Mouse (Mus musculus) kidney, postnatal 25 days (tissue): ENCODE results near the gene Gabpb2.
A peak's percentile ranks its signal among the peaks of the same experiment; 100 is the strongest.

Experiments used
- DNase-seq, 2 experiments: peaks; one replicate each; pipeline ENCODE4 v3.0.0; 2021; ENCODE audit warnings: mixed read lengths in 2 of 2

Gene Gabpb2

DNA sequence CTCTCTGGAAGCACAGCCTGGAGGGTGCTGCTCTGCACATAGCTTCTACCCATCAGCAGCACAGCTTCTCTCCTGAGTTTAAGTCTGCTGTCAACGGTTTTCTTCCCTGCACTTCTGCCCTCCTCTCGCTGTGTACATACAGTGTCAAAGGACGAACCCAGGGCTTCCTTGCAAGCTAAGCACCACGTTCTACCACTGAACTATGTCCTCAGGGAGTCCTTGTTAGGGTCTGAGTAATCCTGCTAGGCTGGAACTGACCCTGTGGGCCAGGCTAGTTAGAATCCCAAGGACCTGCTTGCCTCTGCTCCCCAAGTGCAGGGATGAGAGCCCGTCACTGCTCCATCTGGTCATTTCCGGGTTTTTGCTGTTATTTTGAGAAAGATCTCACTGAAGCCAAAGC, 30.8 kb downstream of the Gabpb2 start:
- DNase-seq = no peak

DNA sequence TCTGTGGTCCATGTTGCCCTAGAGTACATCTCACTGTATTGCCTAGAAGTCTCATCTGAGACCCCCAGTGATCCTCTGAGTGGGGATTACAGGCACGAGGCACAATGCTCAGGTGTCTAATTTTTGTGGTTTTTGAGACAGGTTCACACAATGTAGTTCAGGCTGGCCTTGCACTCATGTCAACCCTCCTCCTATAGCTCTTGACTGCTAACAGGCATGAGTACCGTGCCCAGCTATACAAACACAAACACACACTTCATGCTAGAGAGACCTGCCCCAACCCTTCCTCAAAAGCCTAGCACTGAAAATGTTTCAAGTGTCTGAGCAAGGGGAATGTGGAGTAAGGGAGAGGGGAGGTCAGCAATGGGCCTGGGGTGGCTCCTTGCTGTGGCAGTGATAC, 31.6 kb downstream of the Gabpb2 start:
- DNase-seq = no peak

DNA sequence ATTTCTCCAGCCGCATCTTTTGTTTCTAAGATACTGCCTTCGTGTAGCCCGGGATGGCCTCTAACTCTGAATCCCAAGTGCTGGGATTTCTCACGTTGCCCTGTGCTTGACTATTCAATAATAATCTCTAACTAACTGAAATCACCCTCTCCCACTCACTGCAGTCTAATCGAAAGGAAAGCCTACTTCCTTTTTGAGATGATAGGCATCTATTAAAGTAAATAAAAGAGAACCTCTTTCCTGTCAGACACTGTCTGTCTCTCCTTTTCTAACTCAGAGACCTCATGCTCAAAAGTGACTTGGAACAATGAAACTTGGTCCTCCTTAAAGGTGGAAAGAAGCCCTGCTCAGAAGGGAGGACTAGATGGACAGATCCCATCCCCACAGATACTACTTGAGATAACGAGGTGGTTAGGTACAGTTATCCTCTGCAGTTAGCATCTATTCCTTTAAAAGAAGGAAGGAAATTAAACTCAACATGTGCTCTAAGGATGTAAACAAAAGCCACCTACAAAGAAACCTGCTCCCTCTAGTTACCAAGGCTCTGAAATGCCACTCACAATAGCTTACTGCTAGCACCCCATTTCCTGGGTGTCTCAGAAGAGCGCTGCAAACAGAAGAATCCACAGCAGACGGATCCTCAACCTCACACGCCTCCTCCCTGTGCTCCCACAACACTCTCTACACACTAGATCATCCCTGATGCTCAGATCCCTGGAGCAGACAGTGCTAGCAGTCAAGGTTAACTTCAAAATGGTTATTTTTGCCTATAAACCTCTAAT, 32.7 kb downstream of the Gabpb2 start:
- no peak for DNase-seq

DNA sequence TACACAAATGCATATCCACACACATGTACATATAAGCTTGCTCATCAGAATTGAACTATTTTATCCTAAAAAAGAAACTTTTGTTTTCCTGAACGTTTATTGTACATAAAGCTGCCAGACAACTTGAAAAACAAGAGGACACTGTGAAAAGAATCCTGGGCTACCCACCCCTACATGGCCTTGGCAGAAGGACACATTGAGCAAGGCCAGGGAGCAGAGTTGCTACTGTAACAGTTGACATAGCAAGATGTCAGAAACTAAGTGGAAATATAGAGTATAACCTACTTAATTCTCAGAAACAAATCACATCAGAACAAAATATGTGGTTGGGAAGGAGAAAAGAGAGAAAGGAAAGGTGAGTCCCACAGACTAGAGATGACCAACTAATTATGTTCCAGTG, 35.9 kb downstream of the Gabpb2 start:
- no peak for DNase-seq

DNA sequence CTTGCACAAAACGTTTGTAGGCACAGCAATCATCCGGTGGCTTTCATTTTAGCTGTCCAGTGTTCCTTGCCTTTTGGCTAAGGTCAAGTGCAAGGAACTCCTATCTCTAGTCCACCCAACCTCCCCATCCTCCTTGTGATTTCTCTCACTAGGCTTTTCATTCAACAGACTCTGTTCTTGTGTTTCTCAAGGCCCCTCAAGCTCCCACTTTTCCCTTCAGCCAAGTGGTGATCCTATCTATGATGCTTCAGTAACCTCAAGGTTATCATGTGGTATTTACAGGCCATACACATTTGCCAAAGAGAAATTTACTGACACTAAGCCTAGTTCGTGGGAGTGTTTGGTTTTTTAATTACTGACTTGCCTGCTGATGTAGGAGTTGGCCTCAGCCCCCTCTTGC, 37.8 kb downstream of the Gabpb2 start:
- DNase-seq = no peak

DNA sequence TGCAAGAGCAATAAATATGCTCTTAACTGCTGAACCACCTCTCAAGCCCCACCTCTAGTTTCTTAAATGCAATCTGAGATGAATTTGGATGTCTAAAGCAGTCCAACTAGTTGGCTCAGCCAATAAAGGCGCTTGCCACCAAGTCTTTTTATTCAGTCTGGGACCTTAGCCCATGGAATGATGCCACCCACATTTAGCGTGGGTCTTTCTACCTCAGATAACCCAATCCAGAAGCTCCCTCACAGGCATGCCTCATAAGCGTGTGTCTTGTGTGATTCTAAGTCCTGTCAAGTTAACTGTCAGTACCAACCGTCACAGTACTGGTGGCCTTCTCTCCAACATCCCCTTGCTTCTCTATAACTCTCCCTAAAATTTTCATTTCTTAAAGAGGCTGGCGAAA, 38.8 kb downstream of the Gabpb2 start:
- DNase-seq = no peak

DNA sequence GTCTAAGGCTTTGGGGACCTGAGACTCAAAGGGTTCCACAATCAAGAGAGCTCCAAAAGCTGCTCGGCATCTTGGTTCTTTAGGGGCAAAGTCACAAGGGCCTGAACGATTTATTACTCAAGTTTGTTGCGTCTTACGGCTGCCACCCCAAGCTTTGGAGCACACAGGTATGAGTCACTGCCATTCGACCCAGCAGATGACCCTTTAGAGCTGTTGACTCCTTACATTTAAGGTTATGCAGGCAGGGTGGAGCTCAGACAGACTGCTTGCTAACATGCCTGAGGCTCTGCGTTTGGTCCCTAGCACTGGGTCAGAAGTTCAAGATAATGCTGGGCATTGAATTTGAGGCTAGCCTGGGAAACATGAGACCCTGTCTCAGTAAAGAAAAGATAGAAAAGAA, 40.1 kb downstream of the Gabpb2 start:
- DNase-seq = peak in 1 of 2 experiments; percentile 21

DNA sequence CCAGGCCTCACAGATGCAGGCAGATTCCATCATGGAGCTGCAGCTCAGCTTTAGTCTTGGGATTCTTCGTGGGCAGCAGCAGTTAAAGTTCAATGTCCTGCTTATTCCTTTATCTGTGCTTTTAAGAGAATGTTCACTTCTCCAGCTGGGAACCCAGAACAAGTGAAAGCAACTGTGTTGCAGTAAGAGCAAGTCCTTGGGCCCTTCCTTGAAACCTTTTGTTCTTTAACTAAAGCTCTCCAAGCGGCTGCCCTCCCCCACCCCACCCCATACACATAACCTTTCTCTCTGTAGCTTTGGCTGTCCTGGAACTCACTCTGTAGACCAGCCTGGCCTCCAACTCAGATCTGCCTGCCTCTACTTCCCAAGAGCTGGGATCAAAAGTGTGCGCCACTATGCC, 41.2 kb downstream of the Gabpb2 start:
- DNase-seq = no peak

DNA sequence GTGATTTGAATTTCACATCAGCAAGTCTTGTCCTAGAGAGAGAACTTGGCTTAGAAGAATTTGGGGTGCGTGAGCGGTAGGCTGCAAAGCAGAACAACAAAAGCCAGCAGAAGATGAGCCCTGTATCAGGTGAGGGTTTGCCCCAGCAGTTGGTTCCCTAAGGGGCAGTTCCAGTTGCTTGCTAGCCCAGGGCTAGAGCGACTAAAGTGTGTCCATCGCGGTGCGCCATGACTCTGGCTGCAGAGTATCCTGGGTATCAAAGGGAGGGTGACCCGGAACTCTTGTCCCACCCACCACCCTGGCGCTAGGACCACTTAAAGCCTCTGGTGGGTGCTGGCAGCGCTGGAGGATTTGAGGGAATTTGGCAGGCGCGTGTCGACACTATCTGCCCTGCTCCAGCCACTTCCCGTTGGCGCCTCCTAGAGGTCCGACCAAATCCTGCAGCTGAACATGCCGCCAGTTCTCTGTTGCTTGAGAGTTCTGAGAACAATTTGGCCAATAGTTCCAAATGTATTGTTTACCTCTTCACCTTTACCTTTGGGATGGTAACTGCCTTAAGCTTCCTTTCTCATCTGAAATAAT, 43.6 kb downstream of the Gabpb2 start:
- DNase-seq = peak; percentile 89 to 92

DNA sequence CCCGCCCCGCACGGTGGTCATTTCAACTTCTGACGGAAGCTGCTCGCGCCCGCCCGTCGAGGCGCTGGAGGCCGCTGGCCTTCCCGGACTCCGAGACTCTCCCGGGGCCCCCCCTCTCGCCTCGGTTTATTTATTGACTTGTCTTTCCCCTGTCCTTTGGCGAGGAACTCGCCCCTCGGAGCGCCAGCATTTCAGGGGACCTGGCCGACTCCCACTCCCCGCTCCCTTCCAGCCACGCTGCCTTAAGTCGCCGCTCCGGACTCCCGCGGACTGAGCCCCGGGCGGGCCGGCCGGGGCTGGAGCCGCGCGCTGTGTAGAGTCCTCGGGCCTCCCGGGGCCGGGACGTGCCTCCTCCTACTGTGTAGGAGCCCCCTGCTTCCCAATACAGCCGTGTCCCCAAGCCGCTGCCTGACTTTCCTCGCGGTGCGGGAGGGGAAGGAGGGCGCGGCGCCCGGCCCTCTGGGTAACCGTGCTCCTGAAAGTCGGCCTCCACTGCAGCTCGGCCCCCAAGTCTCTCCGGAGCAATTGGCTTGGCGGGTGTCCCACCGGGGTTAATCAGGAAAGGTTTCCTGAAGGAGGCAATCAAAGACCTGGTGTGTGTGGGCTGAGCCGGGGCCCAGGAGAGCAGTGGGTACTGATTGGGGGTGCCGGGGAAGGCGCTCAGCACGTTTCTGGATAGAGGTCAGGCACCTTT, 44.3 kb downstream of the Gabpb2 start:
- peak; percentile 40 to 69 for DNase-seq

DNA sequence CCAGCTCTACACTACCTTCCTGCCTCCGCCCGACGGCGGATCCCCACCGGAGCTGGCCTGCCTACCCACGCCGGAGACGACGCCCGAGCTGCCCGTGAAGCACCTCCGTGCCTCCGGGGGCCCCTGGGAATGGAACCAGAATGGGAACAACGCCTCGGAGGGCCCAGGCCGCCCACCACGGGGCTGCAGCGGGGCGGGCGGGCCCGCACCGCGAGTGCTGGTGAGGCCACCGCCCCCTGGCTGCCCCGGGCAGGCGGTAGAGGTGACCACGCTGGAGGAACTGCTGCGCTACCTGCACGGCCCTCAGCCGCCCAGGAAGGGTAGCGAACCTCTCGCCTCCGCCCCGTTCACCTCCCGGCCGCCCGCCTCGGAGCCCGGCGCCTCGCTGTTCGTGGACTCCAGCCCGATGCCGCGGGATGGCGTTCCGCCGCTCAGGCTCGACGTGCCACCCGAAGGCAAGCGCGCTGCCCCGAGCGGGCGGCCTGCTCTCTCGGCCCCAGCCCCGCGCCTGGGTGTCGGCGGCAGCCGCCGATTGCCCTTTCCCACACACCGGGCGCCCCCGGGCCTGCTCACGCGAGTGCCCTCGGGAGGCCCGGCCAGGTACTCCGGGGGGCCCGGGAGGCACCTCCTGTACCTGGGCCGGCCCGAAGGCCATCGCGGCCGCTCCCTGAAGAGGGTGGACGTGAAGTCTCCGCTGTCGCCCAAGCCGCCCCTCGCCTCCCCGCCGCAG, 45.0 kb downstream of the Gabpb2 start:
- DNase-seq = peak in 1 of 2 experiments; percentile 49

DNA sequence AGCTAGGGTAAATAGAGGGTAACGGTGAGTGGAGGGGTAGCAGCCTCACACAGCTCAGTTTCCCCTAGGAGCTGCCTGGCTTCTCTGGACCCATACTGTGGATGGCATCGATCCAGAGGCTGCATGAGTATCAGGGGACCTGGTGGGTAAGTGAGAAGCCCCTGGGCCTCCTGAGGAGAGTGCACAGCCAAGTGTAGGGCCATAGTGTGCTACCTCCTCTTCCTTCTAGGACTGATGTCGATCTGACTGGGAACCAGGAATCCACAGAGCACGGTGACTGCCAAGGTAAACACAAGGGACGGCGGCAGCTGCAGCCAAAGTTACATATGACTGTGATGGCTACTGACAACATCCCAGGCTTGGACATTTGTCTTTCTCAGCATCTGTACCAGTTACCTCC, 46.6 kb downstream of the Gabpb2 start:
- no peak for DNase-seq

DNA sequence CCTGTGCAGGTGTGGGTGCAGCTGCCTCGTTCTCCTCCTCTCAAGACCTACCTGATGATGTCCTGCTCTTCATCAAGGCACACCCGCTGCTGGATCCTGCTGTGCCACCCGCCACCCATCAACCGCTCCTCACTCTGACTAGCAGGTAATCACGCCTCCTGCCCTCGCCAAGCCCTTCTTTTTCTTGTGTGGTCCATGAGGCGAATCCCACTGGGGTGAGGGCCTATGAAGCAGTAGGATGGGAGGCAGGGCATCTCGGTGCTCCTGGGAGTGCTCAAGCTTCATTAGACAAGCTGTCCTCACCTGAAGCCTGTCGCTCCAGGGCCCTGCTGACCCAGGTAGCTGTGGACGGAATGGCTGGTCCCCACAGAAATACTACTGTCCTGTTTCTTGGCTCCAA, 47.7 kb downstream of the Gabpb2 start:
- DNase-seq = no peak

DNA sequence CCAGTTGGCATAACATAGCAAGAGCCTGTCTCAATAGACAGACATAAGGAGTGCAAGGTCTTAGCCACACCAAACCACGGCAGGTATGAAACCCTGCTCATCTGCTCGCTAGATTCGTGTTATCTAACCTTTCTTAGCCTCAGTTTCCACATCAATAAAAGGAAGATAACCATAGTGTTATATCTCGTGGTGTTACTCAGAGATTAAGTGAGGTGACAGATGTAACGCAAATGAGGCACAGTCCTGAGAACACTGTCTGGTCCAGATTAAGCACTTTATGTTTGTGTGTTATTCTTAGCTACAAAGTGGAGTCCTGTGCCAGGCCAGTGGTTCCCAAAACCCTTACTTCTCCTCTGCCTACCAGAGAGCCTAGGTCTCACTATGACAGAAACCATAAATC, 52.9 kb downstream of the Gabpb2 start:
- no peak for DNase-seq

DNA sequence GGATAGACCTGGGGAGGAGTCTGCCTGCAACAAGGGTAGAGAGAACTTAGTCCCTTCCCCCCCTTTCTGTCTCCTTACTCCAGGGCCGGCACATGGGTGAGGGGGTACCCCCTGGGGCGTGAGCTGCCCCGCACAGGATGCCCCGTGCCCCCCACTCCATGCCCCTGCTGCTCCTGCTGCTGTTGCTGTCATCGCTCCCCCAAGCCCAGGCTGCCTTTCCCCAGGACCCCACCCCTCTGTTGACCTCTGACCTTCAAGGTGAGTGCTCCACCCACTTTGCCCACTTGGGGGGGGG, 53.5 kb downstream of the Gabpb2 start:
- no peak for DNase-seq

DNA sequence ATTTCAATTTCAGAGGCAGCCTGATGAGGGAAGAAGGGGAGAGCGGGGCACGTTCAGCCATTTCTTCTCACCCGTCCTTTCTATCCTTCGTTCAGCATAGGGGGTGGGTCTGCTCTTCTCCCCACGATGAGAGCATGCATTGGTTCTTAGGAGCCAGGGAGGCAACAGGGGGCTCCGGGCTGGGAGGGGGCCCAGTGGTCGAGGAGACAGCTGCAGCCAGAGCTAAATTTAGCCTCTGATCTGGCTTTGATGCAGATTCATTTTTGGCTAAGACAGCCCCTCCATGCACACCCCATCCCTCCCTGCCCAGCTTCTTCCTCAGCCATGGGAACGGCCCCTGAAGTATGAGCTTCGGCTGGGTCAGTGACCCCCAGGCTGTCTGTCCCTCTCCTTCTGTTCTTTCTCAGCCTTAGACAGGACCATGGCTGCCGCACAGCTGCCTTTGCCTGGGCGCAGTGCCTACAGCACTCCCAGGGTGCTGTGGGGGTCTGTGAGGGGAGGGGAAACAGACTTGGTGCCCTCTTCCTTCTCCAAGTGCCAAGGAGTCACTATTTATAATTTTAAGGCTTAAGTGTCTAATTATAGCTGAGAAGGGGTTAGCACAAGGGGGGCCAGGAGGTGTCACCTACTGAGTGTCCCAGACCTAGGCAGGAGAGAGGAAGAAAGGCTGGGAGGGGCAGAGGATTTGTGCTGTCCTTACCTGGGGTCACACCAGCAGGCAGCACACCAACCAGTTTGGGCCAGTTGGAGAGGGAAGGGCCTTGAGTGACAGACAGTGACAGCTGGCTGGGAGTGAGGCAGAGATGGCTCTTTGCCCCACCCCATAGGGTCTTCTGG, 54.1 kb downstream of the Gabpb2 start:
- no peak for DNase-seq

DNA sequence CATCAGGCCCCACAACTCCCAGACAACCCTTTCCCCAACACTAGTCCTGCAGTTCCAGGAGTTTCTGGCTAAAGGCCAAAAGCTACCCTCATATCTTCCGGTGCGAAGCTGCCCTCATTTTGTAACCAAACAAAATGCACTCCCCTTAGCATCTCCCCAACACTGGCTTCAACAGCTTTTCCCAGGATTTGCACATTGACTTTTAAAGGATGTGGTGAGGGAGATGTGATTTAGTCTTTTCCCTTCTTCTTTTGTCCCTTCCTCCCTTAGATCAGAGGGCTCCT, 55.4 kb downstream of the Gabpb2 start:
- DNase-seq = no peak

DNA sequence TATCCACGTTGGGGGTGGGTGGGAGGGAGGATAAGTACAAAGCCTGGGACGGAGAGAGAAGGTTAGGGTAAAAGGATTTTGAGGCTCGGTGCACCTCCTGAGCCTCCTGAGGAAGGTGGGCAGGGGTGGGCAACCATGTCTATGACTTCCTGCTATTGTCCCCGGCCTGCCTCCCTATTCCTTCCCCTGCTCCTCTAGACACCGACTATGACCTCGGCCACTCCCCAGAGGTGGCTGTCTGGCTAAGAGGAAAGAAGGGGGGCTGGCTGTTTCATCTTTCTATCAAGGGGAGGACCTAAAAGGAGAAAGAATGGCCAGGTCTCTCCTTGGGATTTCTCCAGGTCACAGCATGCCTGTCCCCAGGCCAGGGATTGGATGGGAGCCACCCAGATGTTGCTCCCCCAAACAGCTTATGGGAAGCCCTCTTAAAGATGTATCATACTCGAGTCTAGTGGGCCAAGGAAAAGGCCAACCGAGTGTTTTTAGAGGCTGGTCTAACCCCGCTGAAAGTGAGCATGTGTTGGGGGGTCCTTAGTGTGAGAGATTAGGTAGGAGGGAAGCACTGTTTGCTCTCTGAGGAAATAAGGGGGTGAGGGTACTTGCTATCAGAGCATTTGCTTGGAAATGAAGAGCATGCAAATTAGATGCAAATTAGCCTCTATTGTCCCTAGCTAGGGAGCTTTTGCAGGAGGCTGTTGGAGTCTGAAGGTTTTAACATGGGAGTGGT, 55.9 kb downstream of the Gabpb2 start:
- no peak for DNase-seq

DNA sequence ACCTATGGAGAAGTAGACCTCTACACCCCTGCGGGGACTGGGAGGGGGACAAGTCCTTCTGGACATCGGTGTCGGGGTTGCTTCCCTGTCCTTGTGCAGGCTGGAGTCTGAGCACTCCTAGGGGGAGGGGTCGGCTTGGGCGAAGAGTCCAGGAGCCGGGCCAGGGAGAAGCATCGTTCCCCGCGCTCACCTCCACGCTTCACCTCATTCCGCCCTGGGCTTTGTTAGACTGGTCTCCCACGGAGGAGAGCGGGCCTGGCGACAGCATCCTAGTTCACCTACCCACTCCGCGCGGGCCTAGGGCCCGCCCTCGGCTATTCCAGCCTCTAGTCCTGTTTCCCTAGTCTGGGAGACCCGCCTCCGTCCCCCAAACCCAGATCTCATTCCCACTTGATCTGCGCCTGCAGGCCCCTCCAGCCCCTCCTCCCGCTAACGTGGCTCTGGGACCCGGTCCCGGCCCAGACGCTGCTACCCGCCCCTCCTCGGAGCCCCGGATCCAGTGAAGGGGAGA, 56.6 kb downstream of the Gabpb2 start:
- DNase-seq = no peak

DNA sequence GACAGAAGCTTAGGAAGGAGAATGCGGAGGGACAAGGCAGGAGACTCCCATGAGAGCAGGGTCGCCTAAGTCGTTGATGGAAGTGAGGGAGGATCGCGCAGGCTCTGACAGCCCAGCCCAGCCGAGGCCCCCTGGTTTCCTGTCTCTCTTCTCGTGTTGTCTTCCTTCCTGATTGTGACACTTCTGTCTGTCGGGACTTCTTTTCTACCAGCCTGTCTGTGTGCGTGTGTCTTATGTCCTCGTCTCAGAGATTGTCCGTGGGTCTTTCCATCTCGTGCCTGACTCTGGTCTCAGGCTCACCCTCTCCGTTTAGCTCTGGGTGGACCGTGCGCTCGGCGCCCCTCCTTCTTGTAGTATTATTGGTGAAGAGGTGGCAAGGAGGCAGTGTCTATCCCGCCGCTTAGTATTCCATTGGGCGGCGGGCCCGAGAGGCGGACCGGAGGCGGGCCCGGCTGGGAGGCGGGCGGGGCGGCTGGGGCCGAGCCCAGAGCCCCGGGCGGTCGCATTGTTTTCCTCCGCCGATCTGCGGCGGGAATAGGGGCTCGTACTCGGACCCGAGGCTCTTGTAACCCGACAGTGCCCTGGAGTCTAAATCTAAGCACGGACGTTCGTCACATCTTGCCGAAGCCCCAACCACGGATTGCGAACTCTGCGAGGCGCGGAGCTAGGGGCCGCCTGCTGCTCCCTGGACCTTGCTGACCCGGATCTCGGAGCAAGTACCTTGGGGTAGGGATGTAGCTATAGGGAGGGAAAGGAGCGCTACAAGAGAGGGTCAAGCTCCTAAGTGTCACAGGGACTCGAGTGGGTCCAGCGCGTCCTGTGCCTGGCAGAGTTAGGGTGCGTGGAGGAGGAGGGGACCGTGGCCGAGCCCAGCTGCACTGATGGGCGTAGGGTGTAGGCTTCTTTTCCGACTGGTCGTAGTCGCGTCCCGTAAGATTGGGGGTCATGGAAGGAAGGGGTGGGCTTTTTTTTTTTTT, 57.4 kb downstream of the Gabpb2 start, which contains the start of gene Sema6c:
Sema6c (plus strand) TSS at position 471 of the 977 bp plus-strand sequence.
- peak; percentile 91 to 95 for DNase-seq

DNA sequence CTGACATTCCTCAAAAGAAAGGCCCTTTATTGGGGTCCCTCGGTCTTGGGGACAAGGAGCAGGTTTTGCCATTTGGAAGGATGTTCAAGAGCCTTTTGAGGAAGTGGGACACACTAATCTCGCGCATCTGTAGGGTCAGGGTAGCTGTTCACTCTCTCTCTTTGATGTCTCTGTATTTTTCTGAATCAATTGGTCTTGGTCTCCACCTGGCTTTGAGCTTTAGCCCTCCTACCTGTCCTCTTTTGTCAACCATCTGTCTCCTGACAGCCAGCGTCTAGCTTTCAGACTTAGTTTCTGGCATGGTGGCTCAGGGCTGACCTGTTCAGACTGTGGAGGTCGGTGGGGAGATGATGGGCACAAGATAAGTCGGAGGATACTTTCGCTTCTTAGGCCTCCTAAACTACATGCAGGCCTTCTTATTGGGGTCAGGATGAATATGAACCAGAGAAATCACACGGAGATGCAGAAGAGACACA, 58.2 kb downstream of the Gabpb2 start:
- no peak for DNase-seq
